Mouse (Mus musculus) intestine, postnatal 0 days (tissue): ENCODE data around the gene Acsf2. TPM values are rescaled to one million over a fixed set of nuclear protein-coding genes. Genes with fewer than 3 reads are reported as not detected.

ENCODE experiments used
- ATAC-seq: fragments of 200-750 bp; cut with Nextera tagmentation; 2 replicates; pipeline ENCODE4 v1.8.0; 2017; ENCODE audit warnings: mild to moderate bottlenecking, moderate TSS enrichment, moderate library complexity
- H3K27ac ChIP-seq: fragments of 300-500 bp; sonication (generic); 2 replicates; pipeline ENCODE4 v1.5.1; 2014; ENCODE audit warnings: mild to moderate bottlenecking, low read depth, low read length, moderate library complexity
- H3K27me3 ChIP-seq: fragments of 300-500 bp; sonication (generic); replicated peaks from 2 replicates; pipeline ENCODE4 v1.6.1; 2014; ENCODE audit warnings: low read length, mixed read lengths; ENCODE audit not compliant: control insufficient read depth, insufficient read depth
- H3K36me3 ChIP-seq: fragments of 300-500 bp; sonication (generic); 2 replicates; pipeline ENCODE4 v1.6.1; 2014; ENCODE audit warnings: mild to moderate bottlenecking, moderate library complexity; ENCODE audit not compliant: control insufficient read depth, insufficient read depth
- H3K4me1 ChIP-seq: fragments of 300-500 bp; sonication (generic); replicated peaks from 2 replicates; pipeline ENCODE4 v1.6.1; 2014; ENCODE audit warnings: antibody characterized with exemption, low read length, mixed read lengths; ENCODE audit not compliant: control insufficient read depth, insufficient read depth
- H3K4me2 ChIP-seq: fragments of 300-500 bp; sonication (generic); replicated peaks from 2 replicates; pipeline ENCODE4 v1.6.1; 2014; ENCODE audit warnings: low read depth, mild to moderate bottlenecking, moderate library complexity
- H3K4me3 ChIP-seq: fragments of 300-500 bp; sonication (generic); 2 replicates; pipeline ENCODE4 v1.5.1; 2014; ENCODE audit warnings: low read depth, low read length
- H3K9ac ChIP-seq: fragments of 300-500 bp; sonication (generic); 2 replicates; pipeline ENCODE4 v1.6.1; 2014; ENCODE audit warnings: mild to moderate bottlenecking, low read depth, low read length
- H3K9me3 ChIP-seq: fragments of 300-500 bp; sonication (generic); 2 replicates; pipeline ENCODE4 v1.6.1; 2016; ENCODE audit warnings: mixed run types; ENCODE audit not compliant: control insufficient read depth
- CTCF ChIP-seq: sonication (generic); IDR thresholded peaks from 2 replicates; pipeline ENCODE4 v1.5.1; 2016; ENCODE audit warnings: low read depth, mild to moderate bottlenecking, control low read depth, antibody characterized with exemption, moderate library complexity
- WGBS: fragments of 180-500 bp; shearing (Covaris S2); extraction: QIAGEN DNeasy Blood & Tissue Kit; methylation state at CpG from one replicate; pipeline ENCODE4 v1.1.7; 2014; 5-methylcytosine and 5-hydroxymethylcytosine counted together
- polyA plus RNA-seq: library from polyadenylated mRNA; unstranded; fragments of >200 nt; fragmentation: Nextera tagmentation; extraction: Ambion mirVana; gene quantifications from 2 replicates; pipeline ENCODE4 v1.2.1, GENCODE M21; 2015

The Acsf2 gene
- polyA plus RNA-seq, 1 experiment from 2014 or later: 6.7 TPM

GRCm38 (mm10) chr11:94558226-94558625 is 43.4 kb downstream of the Acsf2 start:
- H3K4me2 ChIP-seq: no peak overlapping the region
- no peaks in the 10 kb centered on the region for H3K4me1 ChIP-seq
- H3K27ac ChIP-seq: no peak overlapping the region
- H3K9me3 ChIP-seq: no peaks in the 10 kb centered on the region
- peaks cover 6% of the 10 kb centered on the region; the same call in 1 of the 2 replicates for H3K36me3 ChIP-seq
- H3K4me3 ChIP-seq: no peak overlapping the region
- no peaks in the 10 kb centered on the region for H3K27me3 ChIP-seq
- WGBS: 73% methylated on average over 3 of the region's 3 CpGs
- ATAC-seq: no peak
- no peak for TF ChIP-seq CTCF
- no peak overlapping the region for H3K9ac ChIP-seq

DNA sequence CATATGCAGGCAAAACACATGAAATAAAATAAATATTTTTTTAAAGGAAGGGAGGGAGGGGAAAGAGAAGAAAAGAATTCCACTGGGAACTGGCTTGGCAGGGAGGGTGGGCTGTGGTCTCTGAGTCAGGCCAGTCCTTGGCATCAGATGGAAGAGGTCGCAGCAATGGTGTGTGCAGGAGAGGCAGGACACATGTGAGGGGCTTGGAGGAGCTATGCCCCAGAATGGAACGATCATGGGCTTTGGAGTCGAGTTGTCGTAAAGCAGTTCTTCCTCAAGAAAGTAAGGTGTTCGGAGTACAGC is 51.3 kb downstream of the Acsf2 start:
- no peak overlapping the region for H3K4me3 ChIP-seq
- no peaks in the 10 kb centered on the region for H3K9me3 ChIP-seq
- no peaks in the 10 kb centered on the region for H3K27me3 ChIP-seq
- TF ChIP-seq CTCF: no peak
- no peaks in the 10 kb centered on the region for H3K36me3 ChIP-seq
- no peak overlapping the region for H3K9ac ChIP-seq
- no peak overlapping the region for H3K27ac ChIP-seq
- no peaks in the 10 kb centered on the region for H3K4me1 ChIP-seq
- no peak overlapping the region for H3K4me2 ChIP-seq
- 80% methylated on average over 5 of the region's 5 CpGs for WGBS
- ATAC-seq: no peak

GRCm38 (mm10) chr11:94549691-94550441 is 51.8 kb downstream of the Acsf2 start:
- H3K27me3 ChIP-seq: no peaks in the 10 kb centered on the region

DNA sequence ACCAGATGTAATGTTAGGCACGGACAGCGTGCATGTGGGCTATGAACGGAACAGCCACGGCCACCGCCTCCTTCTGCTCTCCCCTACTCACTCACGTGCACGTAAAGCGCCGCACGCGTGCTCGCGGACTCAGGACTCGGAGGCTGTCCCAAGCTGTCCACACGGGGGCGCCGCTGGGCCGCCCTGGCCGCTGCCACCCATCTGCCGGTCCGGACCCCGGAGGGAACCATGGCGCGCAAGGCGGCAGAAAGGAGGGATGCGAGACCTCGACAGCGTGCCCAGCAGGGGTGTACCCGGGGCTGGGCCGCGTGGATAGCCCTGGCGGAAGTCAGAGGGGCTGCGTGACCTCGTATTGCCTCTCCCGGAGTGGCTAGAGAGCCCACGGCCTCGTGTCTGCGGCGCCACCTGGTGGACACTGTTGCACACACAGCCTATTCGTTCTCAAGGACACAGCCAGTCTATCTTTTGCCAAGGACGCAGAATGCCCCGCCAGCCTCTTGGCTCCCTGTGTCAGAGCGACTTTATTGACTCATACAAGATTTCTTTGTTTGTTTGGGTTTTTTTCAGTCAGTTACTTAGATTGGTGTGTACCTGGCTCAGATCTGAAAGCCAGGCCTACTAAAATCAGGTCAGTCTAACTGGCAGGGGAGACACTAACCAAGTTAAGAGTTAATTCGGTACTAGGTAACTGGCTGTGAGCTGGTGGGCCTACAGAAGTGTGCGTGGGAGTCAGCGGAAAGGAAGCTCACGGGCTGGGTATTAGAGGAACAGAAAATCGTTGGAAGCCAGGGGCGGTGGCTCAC is 52.6 kb downstream of the Acsf2 start, which contains the start of gene Rsad1:
Gene Rsad1, minus strand, starts transcription at position 368 of the 803 bp plus-strand sequence.
- peak; percentile 99 for TF ChIP-seq CTCF
- Histone ChIP-seq H3K36me3 (no peaks in the 10 kb centered on the region), H3K4me3 (peak within 1 kb of the TSS; percentile 56), H3K9ac (peak within 1 kb of the TSS; percentile 58), H3K4me2 (peak within 1 kb of the TSS; percentile 91), H3K27ac (peak within 1 kb of the TSS; percentile 60; the same call in 1 of the 2 replicates), H3K27me3 (no peaks in the 10 kb centered on the region), H3K9me3 (no peaks in the 10 kb centered on the region), H3K4me1 (no peaks in the 10 kb centered on the region)
- ATAC-seq: peak; percentile 84
- WGBS: 4% methylated on average over 49 of the region's 49 CpGs

More at GRCm38 (mm10) chr11:94549691-94550441, 51.8 kb downstream of the Acsf2 start:
- Histone ChIP-seq H3K4me3 (no peak overlapping the region), H3K4me1 (no peaks in the 10 kb centered on the region), H3K9ac (no peak overlapping the region), H3K36me3 (no peaks in the 10 kb centered on the region), H3K9me3 (no peaks in the 10 kb centered on the region), H3K27ac (no peak overlapping the region), H3K4me2 (peak overlapping the region; percentile 91; the same call in 1 of the 2 replicates)
- ATAC-seq: no peak
- no peak for TF ChIP-seq CTCF
- WGBS: 59% methylated on average over 10 of the region's 10 CpGs

- H3K4me2 ChIP-seq: peak overlapping the region; percentile 91
- WGBS: 11% methylated on average over 24 of the region's 24 CpGs
- peak; percentile 23 for ATAC-seq
- no peaks in the 10 kb centered on the region for H3K36me3 ChIP-seq
- H3K4me3 ChIP-seq: peak overlapping the region; percentile 56
- H3K27ac ChIP-seq: no peak overlapping the region
- peak overlapping the region; percentile 58 for H3K9ac ChIP-seq
- no peaks in the 10 kb centered on the region for H3K27me3 ChIP-seq
- no peaks in the 10 kb centered on the region for H3K4me1 ChIP-seq
- no peaks in the 10 kb centered on the region for H3K9me3 ChIP-seq
- no peak for TF ChIP-seq CTCF
These were observed 53.5 kb downstream of the Acsf2 start for GRCm38 (mm10) chr11:94548041-94548784.

GRCm38 (mm10) chr11:94547271-94547670 is 54.4 kb downstream of the Acsf2 start:
- no peak for TF ChIP-seq CTCF

More at GRCm38 (mm10) chr11:94547271-94547670, 54.4 kb downstream of the Acsf2 start:
- H3K4me3 ChIP-seq: no peak overlapping the region
- no peaks in the 10 kb centered on the region for H3K9me3 ChIP-seq
- H3K9ac ChIP-seq: no peak overlapping the region
- no peak for ATAC-seq
- WGBS: 93% methylated on average over 6 of the region's 6 CpGs
- H3K27me3 ChIP-seq: no peaks in the 10 kb centered on the region
- no peaks in the 10 kb centered on the region for H3K4me1 ChIP-seq
- no peak overlapping the region for H3K4me2 ChIP-seq
- H3K36me3 ChIP-seq: 0 out of 2 replicates have a peak, but pooled peaks cover 3% of the 10 kb centered on the region
- no peak overlapping the region for H3K27ac ChIP-seq
